Mouse (Mus musculus) hindbrain, embryonic 10.5 days (tissue): ENCODE measurements around the gene Glipr1. TPM values are rescaled to one million over a fixed set of nuclear protein-coding genes. Genes with fewer than 3 reads are reported as not detected.
A peak's percentile ranks its signal among the peaks of the same experiment; 100 is the strongest.

Source experiments
- DNase-seq: peaks from one replicate; pipeline ENCODE4 v3.0.0-alpha.2; 2017; ENCODE audit warnings: low spot score
- H3K27ac ChIP-seq: fragments of 300-500 bp; sonication (generic); 2 replicates; pipeline ENCODE4 v1.5.1; 2016; ENCODE audit warnings: mild to moderate bottlenecking, moderate library complexity
- H3K27me3 ChIP-seq: fragments of 300-500 bp; sonication (generic); 2 replicates; pipeline ENCODE4 v1.6.1; 2016; ENCODE audit warnings: mild to moderate bottlenecking; ENCODE audit not compliant: poor library complexity, insufficient read depth, severe bottlenecking
- H3K36me3 ChIP-seq: fragments of 300-500 bp; sonication (generic); 2 replicates; pipeline ENCODE4 v1.6.1; 2016; ENCODE audit warnings: mild to moderate bottlenecking, moderate library complexity
- H3K4me1 ChIP-seq: fragments of 300-500 bp; sonication (generic); replicated peaks from 2 replicates; pipeline ENCODE4 v1.6.1; 2016; ENCODE audit warnings: mild to moderate bottlenecking
- H3K4me3 ChIP-seq: fragments of 300-500 bp; sonication (generic); 2 replicates; pipeline ENCODE4 v1.5.1; 2016; ENCODE audit warnings: mild to moderate bottlenecking, moderate library complexity
- H3K9me3 ChIP-seq: fragments of 300-500 bp; sonication (generic); 2 replicates; pipeline ENCODE4 v1.6.1; 2016; ENCODE audit warnings: mild to moderate bottlenecking, moderate library complexity
- WGBS: fragments of 180-500 bp; shearing (Covaris S2); methylation state at CpG from one replicate; pipeline ENCODE4 v1.1.7; 2016; 5-methylcytosine and 5-hydroxymethylcytosine counted together
- polyA plus RNA-seq: library from polyadenylated mRNA; unstranded; fragments of >200 nt; fragmentation: Nextera tagmentation; extraction: Ambion mirVana; gene quantifications from 2 replicates; pipeline ENCODE4 v1.2.1, GENCODE M21; 2016

Glipr1 gene
- polyA plus RNA-seq, 1 experiment from 2014 or later = 0.69 TPM

GRCm38 (mm10) chr10:111957271-111958045, 45.0 kb downstream of the Glipr1 start:
- peak; percentile 60 for DNase-seq
- WGBS = 64% methylated on average over 10 of the region's 10 CpGs
- Histone ChIP-seq H3K36me3 (no peaks in the 10 kb centered on the region), H3K4me3 (no peak overlapping the region), H3K9me3 (no peaks in the 10 kb centered on the region), H3K27ac (no peak overlapping the region), H3K4me1 (0 out of 2 replicates have a peak, but pooled peaks cover 5% of the 10 kb centered on the region), H3K27me3 (no peaks in the 10 kb centered on the region)

GRCm38 (mm10) chr10:111955836-111956235, 46.6 kb downstream of the Glipr1 start:
- Histone ChIP-seq H3K36me3 (no peaks in the 10 kb centered on the region), H3K27ac (no peak overlapping the region), H3K4me3 (no peak overlapping the region), H3K9me3 (no peaks in the 10 kb centered on the region), H3K27me3 (no peaks in the 10 kb centered on the region), H3K4me1 (0 out of 2 replicates have a peak, but pooled peaks cover 5% of the 10 kb centered on the region)
- 69% methylated on average over 2 of the region's 2 CpGs for WGBS
- no peak for DNase-seq

- Histone ChIP-seq H3K4me3 (no peak overlapping the region), H3K27ac (no peak overlapping the region), H3K9me3 (no peaks in the 10 kb centered on the region), H3K4me1 (peaks cover 11% of the 10 kb centered on the region; the same call in 1 of the 2 replicates), H3K27me3 (no peaks in the 10 kb centered on the region), H3K36me3 (no peaks in the 10 kb centered on the region)
- WGBS = 51% methylated on average over 4 of the region's 4 CpGs
- no peak for DNase-seq
These were observed 53.4 kb downstream of the Glipr1 start for GRCm38 (mm10) chr10:111949008-111949407.

- 89% methylated on average over 1 of the region's 1 CpGs for WGBS
- Histone ChIP-seq H3K4me3 (no peak overlapping the region), H3K27me3 (no peaks in the 10 kb centered on the region), H3K4me1 (peaks cover 11% of the 10 kb centered on the region; the same call in 1 of the 2 replicates), H3K27ac (no peak overlapping the region), H3K9me3 (no peaks in the 10 kb centered on the region), H3K36me3 (no peaks in the 10 kb centered on the region)
- DNase-seq = no peak
These were observed 54.4 kb downstream of the Glipr1 start for GRCm38 (mm10) chr10:111948041-111948440.

GRCm38 (mm10) chr10:111945563-111945962, 56.9 kb downstream of the Glipr1 start:
- no peak overlapping the region for H3K27ac ChIP-seq
- WGBS = 79% methylated on average over 3 of the region's 3 CpGs
- DNase-seq = no peak
- no peak overlapping the region for H3K4me3 ChIP-seq
- no peaks in the 10 kb centered on the region for H3K9me3 ChIP-seq
- no peaks in the 10 kb centered on the region for H3K27me3 ChIP-seq
- H3K4me1 ChIP-seq = peaks cover 11% of the 10 kb centered on the region; the same call in 1 of the 2 replicates
- H3K36me3 ChIP-seq = no peaks in the 10 kb centered on the region

- Histone ChIP-seq H3K27ac (no peak overlapping the region), H3K27me3 (no peaks in the 10 kb centered on the region), H3K4me1 (no peaks in the 10 kb centered on the region), H3K4me3 (no peak overlapping the region), H3K9me3 (no peaks in the 10 kb centered on the region), H3K36me3 (no peaks in the 10 kb centered on the region)
- no peak for DNase-seq
- WGBS = 87% methylated on average over 7 of the region's 7 CpGs
These were observed 59.4 kb downstream of the Glipr1 start for GRCm38 (mm10) chr10:111943026-111943425.

- H3K4me3 ChIP-seq = no peak overlapping the region
- H3K36me3 ChIP-seq = no peaks in the 10 kb centered on the region
- peaks cover 23% of the 10 kb centered on the region for H3K4me1 ChIP-seq
- 83% methylated on average over 5 of the region's 5 CpGs for WGBS
- DNase-seq = no peak
- no peak overlapping the region for H3K27ac ChIP-seq
- no peaks in the 10 kb centered on the region for H3K27me3 ChIP-seq
- H3K9me3 ChIP-seq = no peaks in the 10 kb centered on the region
These were observed 65.3 kb downstream of the Glipr1 start for GRCm38 (mm10) chr10:111937146-111937534.

- H3K27me3 ChIP-seq = no peaks in the 10 kb centered on the region
- peaks cover 25% of the 10 kb centered on the region for H3K4me1 ChIP-seq
- H3K9me3 ChIP-seq = no peaks in the 10 kb centered on the region
- H3K27ac ChIP-seq = peak overlapping the region; percentile 23; the same call in 1 of the 2 replicates
- no peak overlapping the region for H3K4me3 ChIP-seq
- no peaks in the 10 kb centered on the region for H3K36me3 ChIP-seq
- no peak for DNase-seq
- WGBS = 51% methylated on average over 13 of the region's 13 CpGs
These were observed 65.8 kb downstream of the Glipr1 start for GRCm38 (mm10) chr10:111936491-111937145.

GRCm38 (mm10) chr10:111936021-111936420, 66.4 kb downstream of the Glipr1 start:
- Histone ChIP-seq H3K4me3 (no peak overlapping the region), H3K36me3 (no peaks in the 10 kb centered on the region), H3K4me1 (peaks cover 28% of the 10 kb centered on the region), H3K9me3 (no peaks in the 10 kb centered on the region), H3K27ac (no peak overlapping the region), H3K27me3 (no peaks in the 10 kb centered on the region)
- WGBS = 87% methylated on average over 4 of the region's 4 CpGs
- DNase-seq = no peak

Other genes starting within 250 kb of the Glipr1 start
- gene Krr1, start 30.0 kb downstream of the Glipr1 start, polyA plus RNA-seq = 42.9 and 55.4 TPM in 2 replicates
- not detected in 2 replicates for gene Glipr1l1, start 57.6 kb upstream of the Glipr1 start, polyA plus RNA-seq
- not detected in 2 replicates for gene Glipr1l2, start 80.7 kb upstream of the Glipr1 start, polyA plus RNA-seq
- 0.17 TPM in 1 of 2 replicates, not detected in the other for gene Glipr1l3, start 157.7 kb upstream of the Glipr1 start, polyA plus RNA-seq
- gene Caps2, start 161.0 kb upstream of the Glipr1 start, polyA plus RNA-seq = 0.42 and 0.54 TPM in 2 replicates